Mouse (Mus musculus) midbrain, embryonic 13.5 days (tissue): ENCODE data around the gene Sema6b. TPM values are rescaled to one million over a fixed set of nuclear protein-coding genes. Genes with fewer than 3 reads are reported as not detected.

Source experiments
- ATAC-seq: fragments of 200-750 bp; cut with Nextera tagmentation; 2 replicates; pipeline ENCODE4 v1.8.0; 2017; ENCODE audit warnings: mild to moderate bottlenecking, moderate TSS enrichment, moderate library complexity
- H3K27ac ChIP-seq: fragments of 300-500 bp; sonication (generic); 2 replicates; pipeline ENCODE4 v1.5.1; 2015; ENCODE audit warnings: inconsistent platforms, mild to moderate bottlenecking, moderate library complexity
- H3K27me3 ChIP-seq: fragments of 300-500 bp; sonication (generic); 2 replicates; pipeline ENCODE4 v1.6.1; 2015; ENCODE audit warnings: mild to moderate bottlenecking, inconsistent platforms
- H3K36me3 ChIP-seq: fragments of 300-500 bp; sonication (generic); 2 replicates; pipeline ENCODE4 v1.6.1; 2015; ENCODE audit warnings: mild to moderate bottlenecking, inconsistent platforms
- H3K4me1 ChIP-seq: fragments of 300-500 bp; sonication (generic); replicated peaks from 2 replicates; pipeline ENCODE4 v1.6.1; 2015; ENCODE audit warnings: inconsistent platforms
- H3K4me2 ChIP-seq: fragments of 300-500 bp; sonication (generic); replicated peaks from 2 replicates; pipeline ENCODE4 v1.6.1; 2015; ENCODE audit warnings: moderate library complexity, mild to moderate bottlenecking, inconsistent platforms
- H3K4me3 ChIP-seq: fragments of 300-500 bp; sonication (generic); replicated peaks from 2 replicates; pipeline ENCODE4 v1.5.1; 2015; ENCODE audit warnings: mild to moderate bottlenecking, inconsistent platforms
- H3K9ac ChIP-seq: fragments of 300-500 bp; sonication (generic); replicated peaks from 2 replicates; pipeline ENCODE4 v1.6.1; 2015; ENCODE audit warnings: mild to moderate bottlenecking, inconsistent platforms
- H3K9me3 ChIP-seq: fragments of 300-500 bp; sonication (generic); 2 replicates; pipeline ENCODE4 v1.6.1; 2016; ENCODE audit warnings: mild to moderate bottlenecking, inconsistent platforms
- WGBS: fragments of 180-500 bp; shearing (Covaris S2); methylation state at CpG from one replicate; pipeline ENCODE4 v1.1.7; 2015; 5-methylcytosine and 5-hydroxymethylcytosine counted together
- polyA plus RNA-seq: library from polyadenylated mRNA; unstranded; fragments of >200 nt; fragmentation: Nextera tagmentation; extraction: Ambion mirVana; gene quantifications from 2 replicates; pipeline ENCODE4 v1.2.1, GENCODE M21; 2015

The Sema6b gene
- polyA plus RNA-seq, 1 experiment from 2014 or later, result 10.4 TPM

- Histone ChIP-seq H3K36me3 (peaks cover 75% of the 10 kb centered on the region), H3K4me3 (no peak overlapping the region), H3K4me2 (no peak overlapping the region), H3K9me3 (peaks cover 16% of the 10 kb centered on the region), H3K4me1 (peaks cover 14% of the 10 kb centered on the region), H3K27me3 (peaks cover 59% of the 10 kb centered on the region), H3K9ac (no peak overlapping the region), H3K27ac (no peak overlapping the region)
- 93% methylated on average over 4 of the region's 4 CpGs for WGBS
- no peak for ATAC-seq
Observed at GRCm38 (mm10) chr17:56125276-56125630, 14.9 kb downstream of the Sema6b start.

DNA sequence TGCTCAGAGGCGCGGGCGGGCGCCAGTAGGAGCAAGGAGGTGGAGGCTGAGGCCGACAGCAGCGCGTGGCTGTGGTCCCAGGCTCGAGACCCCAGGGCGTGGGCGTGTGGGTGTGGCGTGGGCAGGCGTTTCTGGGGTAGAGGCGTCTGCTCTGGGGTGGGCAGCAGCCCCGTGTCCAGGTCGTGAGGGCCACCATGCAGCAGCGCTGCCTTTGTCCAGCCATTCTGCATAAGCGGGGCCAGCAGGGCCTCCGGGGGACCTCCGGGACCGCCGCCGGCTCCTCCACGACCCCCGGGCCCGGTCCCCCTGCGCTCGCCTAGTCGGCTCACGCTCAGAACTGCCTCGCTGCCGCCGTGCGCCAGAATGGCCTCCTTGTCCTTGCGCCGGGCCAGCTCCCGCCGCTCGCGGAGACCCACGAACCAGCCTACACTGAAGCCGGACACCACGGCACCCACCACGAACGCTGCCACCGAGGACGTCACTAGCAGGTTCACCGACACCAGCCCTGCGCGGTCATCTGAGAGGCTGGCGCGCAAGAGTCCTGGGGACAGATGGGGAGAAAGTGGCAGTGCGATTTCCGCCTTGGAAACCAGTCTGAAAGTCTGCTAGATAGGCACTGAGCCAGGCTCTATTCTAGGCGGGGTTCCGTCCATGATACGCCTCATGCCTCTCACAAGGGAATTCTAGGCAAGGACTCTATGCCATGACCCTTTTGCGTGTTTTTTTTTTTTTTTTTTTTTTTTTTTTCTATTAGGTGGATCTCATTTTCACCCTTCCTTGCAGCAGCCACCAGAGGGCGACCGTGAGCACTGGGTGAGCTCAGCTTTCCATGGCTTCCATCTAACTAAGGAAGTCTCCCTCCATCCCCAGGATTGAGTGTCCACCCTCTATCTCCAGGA lies 15.5 kb downstream of the Sema6b start:
- peaks cover 65% of the 10 kb centered on the region for H3K27me3 ChIP-seq
- no peak overlapping the region for H3K27ac ChIP-seq
- WGBS, result 13% methylated on average over 52 of the region's 59 CpGs
- H3K36me3 ChIP-seq, result peaks cover 69% of the 10 kb centered on the region
- peak overlapping the region; percentile 29 for H3K4me3 ChIP-seq
- ATAC-seq, result peak; percentile 32
- peaks cover 18% of the 10 kb centered on the region for H3K4me1 ChIP-seq
- H3K9me3 ChIP-seq, result peaks cover 16% of the 10 kb centered on the region
- H3K9ac ChIP-seq, result 0 out of 2 replicates have a peak overlapping the region, but pooled peaks have one; percentile 41
- peak overlapping the region; percentile 48 for H3K4me2 ChIP-seq

GRCm38 (mm10) chr17:56123681-56124340 lies 16.3 kb downstream of the Sema6b start:
- H3K4me2 ChIP-seq, result peak overlapping the region; percentile 48
- no peak overlapping the region for H3K27ac ChIP-seq
- 45% methylated on average over 59 of the region's 59 CpGs for WGBS
- peaks cover 18% of the 10 kb centered on the region for H3K4me1 ChIP-seq
- ATAC-seq, result 0 out of 2 replicates have a peak, but pooled peaks have one; percentile 10
- H3K36me3 ChIP-seq, result peaks cover 61% of the 10 kb centered on the region
- H3K9me3 ChIP-seq, result peaks cover 16% of the 10 kb centered on the region
- H3K27me3 ChIP-seq, result peaks cover 73% of the 10 kb centered on the region
- H3K4me3 ChIP-seq, result peak overlapping the region; percentile 29; the same call in 1 of the 2 replicates
- H3K9ac ChIP-seq, result 0 out of 2 replicates have a peak overlapping the region, but pooled peaks have one; percentile 41

DNA sequence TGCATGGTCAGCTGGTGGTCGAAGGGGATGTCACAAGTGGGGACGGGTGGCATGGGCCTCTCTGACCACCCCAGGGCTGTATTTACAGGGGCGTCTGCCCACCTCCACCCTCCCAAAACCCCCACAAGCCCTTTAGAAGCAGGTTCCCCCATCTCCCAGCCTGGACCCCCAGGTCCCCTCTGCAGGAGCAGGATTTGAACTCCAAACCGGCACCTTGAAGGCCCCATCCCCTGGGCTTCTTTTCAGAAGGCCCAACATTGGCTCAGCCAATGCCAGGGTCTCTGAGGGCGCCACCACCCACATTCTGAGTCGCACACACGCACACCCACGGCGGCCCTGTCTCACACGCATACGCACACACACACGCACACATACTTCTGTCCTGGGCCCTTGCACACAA lies 17.0 kb downstream of the Sema6b start:
- no peak; the same call in 1 of the 2 replicates for ATAC-seq
- Histone ChIP-seq H3K4me2 (no peak overlapping the region), H3K9me3 (peaks cover 16% of the 10 kb centered on the region), H3K4me3 (no peak overlapping the region), H3K36me3 (peaks cover 55% of the 10 kb centered on the region), H3K27me3 (peaks cover 80% of the 10 kb centered on the region), H3K4me1 (peaks cover 18% of the 10 kb centered on the region), H3K27ac (no peak overlapping the region), H3K9ac (no peak overlapping the region)
- 87% methylated on average over 12 of the region's 12 CpGs for WGBS

- Histone ChIP-seq H3K4me1 (peaks cover 26% of the 10 kb centered on the region), H3K9ac (no peak within 1 kb of the TSS), H3K4me3 (no peak within 1 kb of the TSS), H3K9me3 (peaks cover 16% of the 10 kb centered on the region), H3K27me3 (peaks cover 90% of the 10 kb centered on the region), H3K27ac (no peak within 1 kb of the TSS), H3K36me3 (peaks cover 41% of the 10 kb centered on the region), H3K4me2 (no peak within 1 kb of the TSS)
- 73% methylated on average over 2 of the region's 2 CpGs for WGBS
- no peak for ATAC-seq
Observed at GRCm38 (mm10) chr17:56121826-56122225, 18.3 kb downstream of the Sema6b start, which contains the start of gene Lrg1. Lrg1 (minus strand) TSS chr17:56122001.

DNA sequence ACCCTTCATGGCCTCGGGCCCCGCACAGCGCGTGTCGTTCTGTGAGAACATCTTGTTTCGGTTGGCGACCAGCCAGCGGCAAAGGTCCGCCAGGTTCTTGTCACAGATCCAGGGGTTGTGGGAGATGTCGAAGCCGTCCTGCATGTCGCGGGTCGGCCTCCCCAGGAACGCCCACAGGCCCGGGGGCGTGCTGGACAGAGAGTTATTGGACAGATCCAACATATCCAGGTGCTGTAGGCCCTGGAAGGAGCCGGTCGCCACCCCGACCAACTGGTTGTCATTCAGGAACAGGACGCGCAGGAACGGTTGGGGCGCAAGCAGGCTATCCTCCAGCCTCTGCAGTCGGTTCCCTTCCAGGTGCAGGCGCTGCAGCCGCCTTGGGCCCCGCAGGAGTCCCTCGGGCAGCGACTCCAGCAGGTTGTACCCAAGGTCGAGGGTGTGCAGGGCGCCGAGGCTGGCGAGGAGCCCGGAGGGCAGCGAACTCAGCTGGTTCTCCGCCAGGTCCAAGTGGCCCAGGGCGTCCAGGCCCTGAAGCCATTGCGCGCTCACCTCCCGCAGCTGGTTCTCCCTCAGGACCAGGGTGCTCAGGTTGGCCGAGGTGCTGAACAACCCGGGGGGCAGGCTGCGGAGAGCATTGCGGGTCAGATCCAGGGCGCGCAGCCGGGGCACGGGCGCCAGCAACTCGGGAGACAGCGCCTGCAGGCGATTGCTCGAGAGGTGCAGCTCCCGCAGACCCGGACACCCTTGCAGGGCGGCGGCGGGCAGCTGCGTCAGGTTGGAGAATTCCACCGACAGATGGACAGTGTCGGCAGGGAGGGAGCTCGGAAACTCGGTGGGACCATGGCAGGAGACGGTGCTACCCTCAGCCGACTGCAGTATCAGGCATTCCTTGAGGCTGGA lies 19.9 kb downstream of the Sema6b start:
- 10% methylated on average over 66 of the region's 66 CpGs for WGBS
- Histone ChIP-seq H3K9me3 (peaks cover 16% of the 10 kb centered on the region), H3K27me3 (peaks cover 88% of the 10 kb centered on the region), H3K4me3 (no peak overlapping the region), H3K27ac (no peak overlapping the region), H3K9ac (no peak overlapping the region), H3K4me2 (no peak overlapping the region), H3K4me1 (peaks cover 26% of the 10 kb centered on the region), H3K36me3 (peaks cover 28% of the 10 kb centered on the region)
- no peak for ATAC-seq

- no peak for ATAC-seq
- Histone ChIP-seq H3K4me2 (no peak overlapping the region), H3K9ac (no peak overlapping the region), H3K27ac (no peak overlapping the region), H3K4me1 (peaks cover 22% of the 10 kb centered on the region), H3K36me3 (peaks cover 23% of the 10 kb centered on the region), H3K4me3 (no peak overlapping the region), H3K9me3 (peaks cover 16% of the 10 kb centered on the region), H3K27me3 (peaks cover 82% of the 10 kb centered on the region)
- WGBS, result 51% methylated on average over 12 of the region's 12 CpGs
Observed at GRCm38 (mm10) chr17:56119431-56119830, 20.7 kb downstream of the Sema6b start.

GRCm38 (mm10) chr17:56117251-56117710 lies 22.9 kb downstream of the Sema6b start, which contains the start of gene Plin5:
Plin5 (minus strand) TSS chr17:56117596.
- peaks cover 4% of the 10 kb centered on the region for H3K9me3 ChIP-seq
- peak within 1 kb of the TSS; percentile 49; the same call in 1 of the 2 replicates for H3K9ac ChIP-seq
- H3K27ac ChIP-seq, result no peak within 1 kb of the TSS
- H3K36me3 ChIP-seq, result peaks cover 2% of the 10 kb centered on the region; the same call in 1 of the 2 replicates
- peaks cover 61% of the 10 kb centered on the region for H3K27me3 ChIP-seq
- peak within 1 kb of the TSS; percentile 51 for H3K4me2 ChIP-seq
- H3K4me3 ChIP-seq, result peak within 1 kb of the TSS; percentile 26
- under 1% methylated on average over 27 of the region's 27 CpGs for WGBS
- H3K4me1 ChIP-seq, result peaks cover 16% of the 10 kb centered on the region
- ATAC-seq, result peak; percentile 40

DNA sequence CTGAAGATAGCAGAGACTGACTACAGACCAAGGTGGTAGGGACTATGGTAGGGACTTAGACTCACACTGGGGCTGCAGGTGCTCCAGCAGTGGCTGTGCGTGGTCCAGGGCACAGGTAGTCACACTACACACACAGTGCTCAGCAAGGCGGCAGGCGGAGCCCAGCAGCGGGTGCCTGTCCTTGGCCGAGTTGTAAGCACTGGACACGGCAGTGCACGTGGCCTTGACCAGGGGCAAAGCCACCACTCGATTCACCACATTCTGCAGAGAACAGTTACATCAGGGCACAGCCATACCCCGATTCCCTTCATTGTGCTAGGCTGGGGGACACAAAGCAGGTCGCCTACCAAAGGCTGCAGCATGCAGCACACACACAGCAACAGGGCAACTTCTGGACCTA lies 23.9 kb downstream of the Sema6b start:
- H3K36me3 ChIP-seq, result no peaks in the 10 kb centered on the region
- WGBS, result 74% methylated on average over 10 of the region's 10 CpGs
- no peak overlapping the region for H3K27ac ChIP-seq
- peaks cover 50% of the 10 kb centered on the region for H3K27me3 ChIP-seq
- ATAC-seq, result no peak
- H3K4me1 ChIP-seq, result peaks cover 16% of the 10 kb centered on the region
- H3K4me3 ChIP-seq, result no peak overlapping the region
- H3K9me3 ChIP-seq, result no peaks in the 10 kb centered on the region
- H3K4me2 ChIP-seq, result no peak overlapping the region
- H3K9ac ChIP-seq, result no peak overlapping the region

DNA sequence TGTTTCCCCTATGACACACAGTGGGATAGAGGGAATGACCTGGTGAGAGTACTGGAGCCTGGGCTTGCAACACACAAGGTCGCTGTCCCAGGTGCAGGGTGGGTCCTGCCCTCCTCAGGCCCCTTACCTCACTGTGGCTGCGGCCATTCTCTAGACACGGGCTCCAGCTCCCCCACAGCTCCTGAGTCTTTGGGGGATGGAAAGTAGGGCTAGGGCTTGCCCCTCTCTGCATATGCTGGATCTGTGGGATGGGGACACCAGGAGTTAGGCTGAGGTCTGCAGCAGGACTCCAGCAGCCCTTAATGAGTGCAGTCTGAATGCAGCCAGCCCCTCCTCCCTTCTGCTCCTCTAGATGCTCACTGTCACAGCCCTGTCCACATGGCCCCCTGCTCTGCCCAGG lies 27.4 kb downstream of the Sema6b start:
- ATAC-seq, result no peak
- Histone ChIP-seq H3K36me3 (0 out of 2 replicates have a peak, but pooled peaks cover 1% of the 10 kb centered on the region), H3K4me2 (no peak overlapping the region), H3K4me3 (no peak overlapping the region), H3K9me3 (no peaks in the 10 kb centered on the region), H3K27me3 (peaks cover 17% of the 10 kb centered on the region), H3K27ac (no peak overlapping the region), H3K4me1 (peaks cover 7% of the 10 kb centered on the region), H3K9ac (no peak overlapping the region)
- 81% methylated on average over 3 of the region's 3 CpGs for WGBS

DNA sequence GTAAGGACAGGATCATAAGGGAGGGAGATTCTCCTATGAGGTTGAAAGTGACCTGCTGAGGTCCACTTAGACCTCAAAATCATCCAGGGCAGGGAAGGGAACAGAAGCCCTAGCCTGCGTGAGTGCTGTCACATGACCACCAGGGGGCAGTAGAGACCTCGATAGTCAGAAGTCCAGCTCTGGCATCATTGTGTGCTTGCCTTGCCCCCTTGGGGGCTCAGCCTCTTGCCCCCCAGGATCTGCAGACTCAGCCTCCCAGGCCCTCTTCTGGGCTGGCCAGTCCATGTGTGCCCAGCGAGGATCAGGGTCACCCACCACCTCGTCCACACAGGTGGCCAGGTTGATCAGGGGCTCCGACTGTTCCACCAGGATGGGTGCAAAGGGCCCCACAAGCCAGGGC lies 28.3 kb downstream of the Sema6b start:
- Histone ChIP-seq H3K36me3 (0 out of 2 replicates have a peak, but pooled peaks cover 4% of the 10 kb centered on the region), H3K27me3 (peaks cover 10% of the 10 kb centered on the region), H3K9ac (no peak overlapping the region), H3K9me3 (no peaks in the 10 kb centered on the region), H3K4me2 (no peak overlapping the region), H3K27ac (no peak overlapping the region), H3K4me3 (no peak overlapping the region), H3K4me1 (peaks cover under 1% of the 10 kb centered on the region; the same call in 1 of the 2 replicates)
- peak; percentile 41 for ATAC-seq
- 45% methylated on average over 5 of the region's 5 CpGs for WGBS
